Mouse (Mus musculus) megakaryocyte-erythroid progenitor cell, adult 5-6 weeks (primary cell): ENCODE results near the gene Ddo. TPM values are rescaled to one million over a fixed set of nuclear protein-coding genes. Genes with fewer than 3 reads are reported as not detected.

Source experiments
- ATAC-seq: replicated peaks from 2 replicates; pipeline ENCODE4 v1.8.0; 2016; ENCODE audit warnings: mild to moderate bottlenecking, inconsistent platforms; ENCODE audit not compliant: severe bottlenecking, poor library complexity, low FRiP score, low TSS enrichment
- total RNA-seq, 2 experiments: library from RNA; stranded (forward) in 1 of 2; stranded (reverse) in 1 of 2; fragments of 200-1000, 215-1000 nt in 1 of 2; fragments of >200 nt in 1 of 2; fragmentation: Nextera tagmentation in 1 of 2; gene quantifications; 2 replicates each; pipeline ENCODE4 v1.2.3; 2014 to 2017

Ddo gene
- total RNA-seq, 2 experiments from 2014 or later, result not detected

DNA sequence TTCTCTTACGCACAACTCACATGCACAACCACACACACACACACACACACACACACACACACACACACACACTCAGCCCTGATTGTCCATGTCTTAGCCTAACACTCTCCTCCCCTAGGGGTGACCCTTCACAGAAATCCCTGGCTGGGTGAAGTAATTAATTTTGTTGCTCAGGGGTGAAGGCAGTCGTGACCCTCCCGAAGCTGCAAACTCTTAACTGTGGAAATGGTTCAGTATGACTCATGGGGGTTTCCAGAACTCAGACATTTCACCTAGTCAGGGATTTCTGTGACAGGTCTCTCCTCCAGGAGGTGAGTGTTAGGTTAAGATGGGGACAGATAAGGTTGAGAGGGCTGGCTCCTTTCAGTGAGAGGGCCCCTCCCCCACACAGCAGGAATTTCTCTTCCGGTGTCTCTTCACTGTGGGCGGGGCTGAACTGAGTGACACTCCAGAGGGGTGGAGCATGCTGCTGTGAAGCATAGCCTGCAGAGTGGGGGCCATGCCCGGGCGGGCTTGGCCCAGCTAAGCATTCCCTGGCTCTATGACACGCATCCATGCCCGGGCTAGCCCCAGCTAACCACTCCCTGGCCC is 83.3 kb downstream of the Ddo start:
- no peak for ATAC-seq

DNA sequence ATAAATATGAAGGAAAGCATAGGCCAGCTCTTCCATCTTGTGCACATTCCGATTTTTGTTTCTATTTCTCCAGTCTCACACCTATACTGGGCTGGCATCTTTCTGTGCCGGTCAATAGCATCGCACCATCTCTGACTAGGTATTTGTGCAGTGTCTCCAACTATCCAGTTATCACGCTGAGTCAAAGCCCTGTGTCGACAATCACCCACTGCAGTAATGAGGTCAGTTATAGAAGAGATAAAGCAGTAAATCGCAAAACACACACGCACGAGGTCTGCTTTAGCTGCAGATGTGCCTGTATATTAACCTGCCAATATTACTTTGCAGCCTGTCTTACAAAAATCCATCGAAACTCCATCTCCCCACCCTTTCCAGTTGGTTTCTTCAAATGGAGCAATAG is 84.0 kb downstream of the Ddo start:
- no peak for ATAC-seq

- no peak for ATAC-seq
Observed at GRCm38 (mm10) chr10:40715151-40715550, 85.3 kb downstream of the Ddo start.

- no peak for ATAC-seq
Observed at GRCm38 (mm10) chr10:40716296-40716695, 86.5 kb downstream of the Ddo start.

GRCm38 (mm10) chr10:40716713-40717112 is 86.9 kb downstream of the Ddo start:
- ATAC-seq, result no peak

GRCm38 (mm10) chr10:40718362-40718761 is 88.6 kb downstream of the Ddo start:
- no peak for ATAC-seq

DNA sequence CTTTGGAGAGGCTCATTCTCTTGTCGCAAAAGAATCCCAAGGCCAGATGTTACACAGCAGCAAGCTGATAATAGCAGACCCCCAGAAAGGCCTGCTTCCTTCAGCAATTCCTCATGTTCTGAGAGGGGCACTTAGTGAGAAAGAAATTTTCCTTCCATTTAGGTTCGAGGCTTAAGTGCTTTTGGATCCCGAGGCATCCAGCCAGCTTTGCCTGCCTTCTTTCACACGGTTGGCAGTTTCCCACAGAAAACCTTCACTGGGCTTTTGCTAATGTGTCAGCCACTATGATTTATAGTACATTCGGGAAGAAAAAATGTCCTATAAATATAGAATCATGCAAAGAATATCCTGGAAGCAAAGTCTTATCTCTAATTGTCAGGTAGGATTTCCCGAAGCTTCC is 89.3 kb downstream of the Ddo start:
- ATAC-seq, result no peak

DNA sequence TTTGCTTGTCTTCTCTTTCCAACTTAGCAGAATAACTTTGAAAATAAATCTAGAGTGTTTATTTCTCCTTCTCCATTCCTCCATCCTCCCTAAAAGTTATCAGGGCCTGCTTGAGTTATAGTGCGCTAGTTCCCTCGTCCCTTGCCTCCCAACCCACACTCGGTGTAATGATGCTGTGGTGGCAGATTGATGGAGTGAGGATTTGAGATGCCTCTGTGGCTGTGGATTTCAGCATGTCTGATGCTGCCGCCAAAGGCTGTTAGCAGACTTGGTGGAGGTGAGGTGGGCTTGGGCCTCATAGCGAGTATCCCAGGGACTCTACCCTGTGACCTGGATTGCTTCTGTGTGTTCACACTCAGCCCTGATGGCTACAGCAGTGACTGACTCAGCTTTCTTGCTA is 91.1 kb downstream of the Ddo start:
- ATAC-seq, result no peak

DNA sequence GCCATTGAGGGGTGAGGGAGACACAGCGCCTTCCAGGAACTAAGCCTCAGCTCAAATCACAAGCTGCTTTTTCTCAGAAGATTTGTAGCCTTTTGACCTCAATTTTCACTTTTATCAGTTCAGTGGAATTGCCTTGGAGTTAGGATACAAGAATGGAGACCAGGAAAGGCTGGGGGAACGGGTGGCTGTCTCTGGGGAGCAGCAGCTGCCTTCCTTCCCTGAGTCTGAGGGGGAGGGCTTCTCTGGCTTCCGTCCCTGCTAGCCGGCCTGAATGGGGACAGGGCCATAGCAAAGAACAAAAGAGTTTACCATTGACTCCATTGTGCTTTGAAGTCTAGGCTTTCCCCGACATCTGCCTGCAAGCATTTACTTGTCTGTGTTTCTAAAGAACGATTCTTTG is 94.5 kb downstream of the Ddo start:
- ATAC-seq, result no peak

GRCm38 (mm10) chr10:40725066-40725465 is 95.3 kb downstream of the Ddo start:
- ATAC-seq, result no peak

DNA sequence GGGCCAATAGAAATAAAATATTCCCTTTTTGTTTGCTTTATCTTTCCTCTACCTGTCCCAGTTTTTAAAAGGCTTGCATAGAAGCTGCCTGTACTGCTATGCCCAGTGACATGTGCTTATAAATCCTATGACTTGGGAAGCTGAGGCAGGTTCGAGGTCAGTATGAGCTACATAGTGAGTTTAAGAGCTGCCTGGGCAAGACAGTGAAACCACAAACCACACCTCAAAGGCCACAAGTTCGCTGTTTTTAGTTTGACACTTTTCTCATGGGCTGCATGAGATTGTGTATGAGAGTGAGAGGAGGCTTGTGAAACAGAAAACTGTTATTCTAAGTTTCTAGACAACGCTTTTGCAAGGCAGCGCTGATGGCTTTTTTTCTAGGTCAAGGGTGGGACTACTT is 95.7 kb downstream of the Ddo start:
- no peak for ATAC-seq

GRCm38 (mm10) chr10:40726288-40726902 is 96.6 kb downstream of the Ddo start:
- no peak for ATAC-seq

DNA sequence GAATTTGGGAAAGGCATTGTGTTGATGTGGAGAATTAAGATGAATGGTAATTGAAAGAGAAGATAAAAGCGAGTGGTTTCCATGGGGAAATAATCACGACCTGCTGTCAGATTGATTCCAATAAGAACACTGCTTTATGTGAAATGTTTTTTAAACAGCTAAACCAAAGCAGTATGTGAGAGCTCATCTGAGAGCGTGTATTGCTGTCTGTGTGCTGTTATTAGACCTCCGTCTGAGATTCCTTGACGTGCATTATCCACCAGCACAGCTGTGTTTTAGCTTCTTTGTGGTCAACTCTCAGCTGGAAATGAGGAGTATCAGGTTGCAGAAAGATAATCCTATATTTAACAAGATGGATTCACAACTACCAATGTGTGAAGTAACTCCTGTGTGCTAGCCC is 97.2 kb downstream of the Ddo start:
- no peak for ATAC-seq

DNA sequence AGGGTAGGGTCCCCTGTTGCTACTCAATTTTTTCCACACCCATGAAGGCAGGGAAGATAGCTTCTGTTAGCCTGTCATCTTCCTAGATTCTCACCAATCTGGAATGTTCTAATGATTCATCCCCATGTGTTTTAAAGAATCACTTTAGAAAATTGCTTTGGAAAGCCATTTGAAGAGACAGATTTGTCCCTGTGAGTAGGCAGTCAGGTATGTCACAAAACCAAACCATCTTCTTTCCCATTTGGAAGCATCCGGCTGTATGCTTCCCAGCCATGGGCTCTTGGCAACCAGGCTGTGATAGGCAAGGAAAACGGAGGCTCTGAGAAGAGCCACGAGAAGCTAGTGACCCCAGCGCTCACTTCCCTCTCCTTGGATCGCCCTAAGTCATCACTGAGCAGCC is 100.4 kb downstream of the Ddo start:
- ATAC-seq, result no peak

Other genes with a start within 250 kb of the Ddo start
- gene Slc22a16, start 59.7 kb upstream of the Ddo start, total RNA-seq (2014; fragmentation: Nextera tagmentation), result not detected in 2 replicates
- not detected in 2 replicates for gene Slc22a16, start 59.7 kb upstream of the Ddo start, total RNA-seq (2017)
- not detected in 2 replicates for gene Mettl24, start 53.3 kb downstream of the Ddo start, total RNA-seq (2014; fragmentation: Nextera tagmentation)
- not detected in 2 replicates for gene Mettl24, start 53.3 kb downstream of the Ddo start, total RNA-seq (2017)